Mouse (Mus musculus): ENCODE data around the gene Rasgef1b.

GRCm38 (mm10) chr5:99218385-99218784 is 510.5 kb downstream of the Rasgef1b start:
- no peak for TF ChIP-seq POLR2A (IDR thresholded peaks at IDR 0.05; ENCODE audit: insufficient read length, low read depth)
- TF ChIP-seq MYOD1 (IDR thresholded peaks at IDR 0.05; ENCODE audit: control insufficient read depth in 1 of 3, insufficient read length in 2 of 3, low read depth in 2 of 3): no peak
- no peak for TF ChIP-seq E2F4 (IDR thresholded peaks at IDR 0.05; ENCODE audit: insufficient read depth)
- TF ChIP-seq POLR2AphosphoS2 (IDR thresholded peaks at IDR 0.05; ENCODE audit: insufficient read length, low read depth): no peak
- TF ChIP-seq TCF12 (IDR thresholded peaks at IDR 0.05; ENCODE audit: insufficient read depth, poor library complexity, severe bottlenecking): no peak
- TF ChIP-seq MYOG (IDR thresholded peaks at IDR 0.05; ENCODE audit: control insufficient read depth in 1 of 3, insufficient read depth in 1 of 3, insufficient read length in 2 of 3, low read depth in 2 of 3): no peak
- TF ChIP-seq USF1 (IDR thresholded peaks at IDR 0.05; ENCODE audit: low read depth): no peak
